Mouse (Mus musculus) cerebral cortex, adult 2 months (tissue): ENCODE data around the gene Pex11g.

Experiments
- WGBS: fragments of 180-500 bp; shearing (Covaris S2); methylation state at CpG from one replicate; pipeline ENCODE4 v1.1.7; 2018; 5-methylcytosine and 5-hydroxymethylcytosine counted together

Gene Pex11g

DNA sequence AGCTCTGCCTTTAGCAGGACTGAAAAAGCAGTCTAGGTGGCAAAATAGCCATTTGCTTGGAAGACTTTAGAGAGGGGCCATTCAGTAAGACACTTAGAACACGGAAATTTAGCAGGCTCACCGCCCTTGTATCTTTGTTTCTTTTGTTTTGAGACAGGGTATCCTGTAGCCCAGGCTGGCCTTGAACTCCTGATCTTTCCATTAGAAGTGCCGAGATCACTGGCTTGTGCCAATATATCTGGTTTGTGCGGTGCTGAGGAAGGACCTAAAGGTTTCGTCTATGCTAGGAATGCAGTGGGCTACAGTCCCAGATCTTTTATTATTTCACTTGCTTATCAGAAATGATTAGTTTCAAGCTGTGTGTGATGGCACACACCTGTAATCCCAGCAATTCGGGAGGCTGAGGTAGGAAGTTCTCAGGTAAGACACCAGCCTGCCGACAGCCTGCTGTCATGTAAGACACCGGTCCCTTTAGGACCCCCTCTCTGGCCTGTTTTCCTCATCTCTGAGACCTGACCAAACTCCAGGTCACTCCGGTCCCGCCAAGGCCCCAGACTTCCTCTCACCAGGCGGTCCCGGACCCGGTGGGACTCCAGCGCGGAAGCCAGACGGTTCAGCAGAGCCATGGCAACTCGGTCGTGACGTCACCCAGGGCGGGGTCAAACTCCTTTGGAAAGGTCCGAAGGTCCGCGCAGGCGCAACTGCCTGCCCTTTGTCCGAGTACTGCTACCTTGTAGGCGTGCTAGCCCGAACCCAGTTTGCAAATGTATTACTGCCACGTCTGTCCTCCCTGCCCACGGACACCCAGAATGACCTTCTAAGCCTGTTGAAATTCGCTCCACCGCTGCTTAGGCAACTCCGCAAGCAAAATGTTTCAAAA is at the start of gene Pex11g:
TSS of gene Pex11g (minus strand) at position 675 of the 880 bp plus-strand sequence.
- WGBS = 9% methylated on average over 32 of the region's 32 CpGs

DNA sequence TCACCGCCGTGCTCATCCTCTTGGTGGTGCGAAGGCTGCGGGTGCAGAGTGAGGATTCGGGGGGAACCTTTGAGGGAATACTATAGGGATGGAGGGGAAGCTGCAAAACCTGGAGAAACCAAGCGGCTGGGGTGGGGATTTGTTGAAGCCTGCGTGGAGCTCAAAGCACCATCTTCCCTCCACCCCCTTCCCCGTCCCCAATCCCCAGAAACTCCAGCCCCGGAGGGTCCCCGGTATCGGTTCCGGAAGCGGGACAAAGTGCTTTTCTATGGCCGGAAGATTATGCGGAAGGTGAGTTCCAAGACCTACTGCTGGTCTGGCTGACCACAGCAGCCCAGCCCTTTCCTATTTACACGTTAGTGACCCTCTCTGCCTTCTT is 49.6 kb upstream of the Pex11g start:
- 5% methylated on average over 16 of the region's 16 CpGs for WGBS

DNA sequence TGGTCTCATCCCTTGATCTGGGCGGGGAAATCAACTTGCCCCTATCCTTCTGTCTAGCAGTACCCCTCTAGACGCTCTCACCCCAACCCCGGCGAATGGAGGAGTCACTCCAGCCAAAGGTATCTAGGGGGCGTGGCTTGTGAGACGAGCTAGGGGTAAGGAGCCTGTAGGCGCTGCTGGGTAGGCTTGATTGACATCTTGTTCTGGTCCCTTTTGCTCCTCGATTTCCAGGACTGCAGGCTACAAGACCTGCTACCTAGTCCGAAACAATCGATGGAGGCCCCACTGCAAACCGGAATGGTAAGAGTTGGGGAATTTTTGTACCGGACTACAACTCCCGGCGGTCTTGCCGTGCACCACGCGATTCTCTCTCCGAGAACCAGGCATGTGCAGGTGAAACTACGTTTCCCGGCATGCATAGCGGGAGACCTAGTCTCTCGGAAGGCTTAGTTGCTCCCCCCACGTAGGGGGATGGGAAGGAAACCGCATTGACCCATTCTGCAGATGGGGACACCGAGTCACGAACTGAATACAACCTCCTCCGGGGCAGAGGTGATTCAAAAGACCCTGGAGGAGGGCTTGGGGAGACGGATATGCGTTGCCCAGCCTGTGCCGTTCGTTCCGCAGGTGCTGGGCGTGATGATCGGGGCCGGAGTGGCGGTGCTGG is 49.1 kb upstream of the Pex11g start:
- WGBS = under 1% methylated on average over 36 of the region's 36 CpGs

DNA sequence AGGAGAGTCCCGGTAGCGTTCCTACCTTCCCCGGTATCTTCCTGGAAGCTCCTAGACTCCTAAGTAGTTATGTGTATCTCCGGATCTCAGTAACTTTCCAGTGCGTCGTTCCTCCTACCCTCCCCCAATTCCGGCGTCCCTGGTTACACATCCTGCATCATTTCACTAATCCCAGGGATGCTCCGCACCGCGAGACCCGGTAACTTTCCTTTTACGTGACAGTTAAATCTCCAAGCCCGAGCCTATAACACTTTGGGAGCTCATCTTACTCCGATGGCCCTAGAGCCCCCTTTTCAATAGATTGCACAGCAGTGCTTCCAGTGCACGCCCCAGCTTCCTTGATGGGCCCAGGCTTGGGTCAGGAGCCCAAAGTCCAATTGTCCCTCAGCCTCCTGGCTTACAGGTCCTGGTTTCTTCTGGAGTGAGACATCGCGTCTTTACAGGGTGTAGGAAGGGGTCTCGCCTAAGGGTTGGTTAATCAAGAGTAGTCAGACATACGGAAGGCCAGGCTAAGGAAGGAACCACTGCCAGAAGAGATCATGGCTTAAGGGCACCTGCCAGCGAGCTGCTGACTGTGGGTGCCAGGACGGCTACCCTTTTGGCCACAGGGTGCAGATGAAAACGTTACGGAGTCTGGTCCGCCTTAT is 48.4 kb upstream of the Pex11g start:
- under 1% methylated on average over 25 of the region's 25 CpGs for WGBS

DNA sequence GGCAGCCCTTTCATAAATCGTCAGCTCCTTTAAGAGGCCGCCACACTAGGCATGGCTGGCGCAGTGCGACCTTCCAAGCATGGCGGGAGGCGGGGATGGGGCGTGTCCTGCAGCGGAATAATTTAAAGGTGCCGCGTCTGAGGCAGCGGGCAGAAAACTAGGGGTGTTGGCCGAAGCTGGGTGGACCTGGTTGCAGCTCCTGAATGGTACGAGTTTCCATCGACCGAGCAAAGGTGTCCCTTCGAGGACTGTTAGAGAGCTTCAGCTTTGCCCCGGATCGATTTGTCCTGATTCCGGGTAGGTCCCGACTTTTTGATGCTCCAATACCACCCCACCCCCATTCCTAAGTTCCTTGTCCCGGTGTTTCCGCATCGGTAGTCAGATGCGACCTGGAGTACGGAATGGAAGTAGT is 47.8 kb upstream of the Pex11g start, which contains the start of gene Pnpla6:
TSS of gene Pnpla6 (plus strand) at position 125 of the 412 bp plus-strand sequence.
- WGBS = under 1% methylated on average over 25 of the region's 25 CpGs

DNA sequence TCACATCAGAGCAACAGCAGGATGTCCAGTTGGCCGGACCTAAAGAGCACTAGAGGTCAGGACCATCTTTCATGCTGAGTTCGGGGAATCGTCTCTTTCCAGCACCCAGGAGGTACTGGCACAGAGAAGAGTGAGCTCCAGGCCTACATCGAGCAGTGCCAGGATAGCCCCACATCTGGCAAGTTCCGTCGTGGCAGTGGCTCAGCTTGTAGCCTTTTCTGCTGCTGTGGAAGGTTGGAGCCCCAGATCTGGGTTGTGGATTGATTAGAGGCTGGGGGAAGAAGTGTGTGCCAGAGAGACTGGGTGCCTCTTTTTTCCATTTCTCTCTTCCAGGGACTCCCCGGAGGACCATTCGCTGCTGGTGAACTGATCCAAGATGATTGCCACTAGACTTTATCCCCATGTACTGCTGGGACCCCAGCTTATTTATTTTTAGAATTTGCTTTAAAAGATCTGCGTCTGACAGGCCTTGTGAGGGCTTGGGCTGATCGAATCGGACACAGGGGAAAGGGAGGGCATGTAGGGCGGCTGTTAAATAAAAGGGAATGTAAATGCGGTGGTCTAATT is 47.3 kb upstream of the Pex11g start:
- 23% methylated on average over 13 of the region's 13 CpGs for WGBS

DNA sequence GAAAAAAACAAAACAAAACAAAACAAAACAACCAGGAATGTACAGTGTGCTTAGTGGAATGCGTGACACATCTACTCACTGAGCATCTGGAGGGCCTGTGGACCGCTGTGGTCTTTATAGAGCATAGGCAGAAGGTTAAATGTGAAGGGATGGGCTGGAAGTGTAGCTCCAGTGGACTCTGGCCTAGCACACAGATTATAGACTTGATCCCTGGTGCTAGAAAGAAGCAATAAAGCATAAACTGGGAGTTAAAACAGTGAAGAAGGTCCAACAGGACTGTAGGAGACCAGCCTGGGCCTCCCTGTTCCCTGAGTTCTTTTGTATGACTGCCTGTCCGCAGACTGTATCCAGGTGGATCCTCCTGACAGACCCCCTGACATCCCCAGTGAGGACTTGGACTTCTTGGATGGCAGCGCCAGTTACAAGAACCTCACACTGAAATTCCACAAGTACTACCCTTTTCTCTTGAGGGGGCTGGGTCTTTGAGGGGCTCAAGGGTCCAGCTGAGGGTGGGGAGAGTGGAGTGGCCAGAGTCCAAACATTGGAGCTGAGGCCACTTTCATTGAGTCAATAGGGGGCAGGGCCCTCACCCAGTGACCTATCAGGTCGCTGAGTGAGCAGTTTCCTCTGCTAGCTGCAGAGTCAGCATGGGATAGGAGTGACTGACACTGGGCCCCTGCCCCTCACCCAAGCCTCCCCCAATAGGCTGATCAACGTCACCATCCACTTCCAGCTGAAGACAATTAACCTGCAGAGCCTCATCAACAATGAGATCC is 40.7 kb upstream of the Pex11g start:
- WGBS = 89% methylated on average over 6 of the region's 6 CpGs

DNA sequence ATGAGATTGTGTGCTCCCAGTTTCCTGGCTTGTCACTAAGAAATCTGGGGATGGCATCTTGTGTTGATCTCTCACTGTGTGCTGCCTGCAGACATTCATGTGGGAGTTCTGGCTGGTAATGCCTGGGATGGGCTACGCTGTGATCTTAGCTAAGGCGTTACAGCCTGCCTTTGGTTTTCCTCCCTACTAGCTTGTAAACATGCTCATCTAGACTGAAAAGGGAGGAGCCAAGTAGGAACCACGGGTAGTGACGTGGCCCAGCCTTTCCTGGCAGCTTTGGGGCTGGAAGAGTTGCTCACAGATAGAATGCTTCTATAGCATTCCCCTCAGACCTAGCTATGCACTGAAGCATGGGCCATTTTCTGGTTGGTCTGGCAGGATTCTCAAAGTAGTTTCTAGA is 34.7 kb upstream of the Pex11g start:
- WGBS = 28% methylated on average over 4 of the region's 4 CpGs

DNA sequence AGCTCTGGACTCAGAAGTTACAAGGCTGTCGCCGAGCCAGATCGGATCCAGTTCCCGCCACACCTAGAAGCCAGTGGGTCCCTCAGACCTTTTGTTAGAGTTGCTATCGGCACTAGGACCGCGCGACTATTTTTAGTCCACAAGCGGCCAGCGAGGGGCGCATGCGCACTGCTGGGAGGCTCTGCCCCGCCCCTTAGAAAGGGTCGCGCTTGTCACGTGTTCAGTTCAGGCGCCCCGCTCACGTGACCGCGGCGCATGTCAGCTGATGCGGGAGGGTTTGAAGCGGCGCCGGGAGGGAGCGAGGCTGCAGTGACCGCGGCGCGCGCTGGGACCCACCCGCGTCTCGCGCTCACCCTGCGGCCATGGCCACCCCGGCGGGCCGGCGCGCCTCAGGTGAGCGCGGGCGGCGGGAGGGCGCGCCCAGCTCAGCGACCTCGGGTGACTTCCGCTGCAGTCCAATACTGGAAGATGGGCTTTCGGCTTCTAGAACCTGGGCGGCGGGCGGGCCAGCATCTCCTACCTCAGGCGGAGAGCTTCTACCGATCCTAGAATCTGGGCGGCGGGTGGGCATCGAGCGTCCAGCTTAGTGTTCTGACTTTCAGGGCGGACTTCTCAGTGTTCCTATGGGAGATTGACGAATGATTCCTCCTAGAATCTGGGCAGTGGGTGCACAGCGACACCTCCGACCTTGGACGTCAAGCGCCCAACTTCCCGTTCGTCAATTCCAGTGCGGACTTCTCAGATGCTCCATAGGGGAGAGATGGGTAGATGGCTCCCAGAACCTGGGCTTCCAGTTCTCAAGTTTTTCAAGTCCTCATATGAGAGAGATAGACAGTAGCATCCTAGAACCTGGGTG is 33.0 kb upstream of the Pex11g start, which contains the start of gene Mcoln1:
TSS of gene Mcoln1 (plus strand) at position 223 of the 856 bp plus-strand sequence.
- WGBS = under 1% methylated on average over 70 of the region's 70 CpGs

DNA sequence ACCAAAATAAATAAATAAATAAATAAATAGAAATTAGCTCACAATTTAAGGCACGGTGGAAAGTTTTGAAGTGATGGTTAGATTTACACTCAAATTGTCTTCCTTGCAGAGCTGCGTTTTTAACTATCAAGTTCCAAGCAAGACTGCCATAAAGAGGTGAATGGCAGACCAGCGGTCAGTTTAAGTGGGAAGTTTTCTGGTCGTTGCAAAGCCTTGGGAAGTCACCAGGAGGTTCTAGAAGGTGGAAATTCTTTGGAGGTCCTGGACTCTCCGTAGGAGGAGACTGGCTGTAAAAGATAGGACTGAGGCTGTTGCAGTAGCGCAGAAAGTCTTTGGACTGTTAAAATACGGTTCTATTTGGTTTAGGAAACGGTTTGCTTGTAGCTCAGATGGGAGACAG is 32.3 kb upstream of the Pex11g start:
- 2% methylated on average over 8 of the region's 8 CpGs for WGBS

DNA sequence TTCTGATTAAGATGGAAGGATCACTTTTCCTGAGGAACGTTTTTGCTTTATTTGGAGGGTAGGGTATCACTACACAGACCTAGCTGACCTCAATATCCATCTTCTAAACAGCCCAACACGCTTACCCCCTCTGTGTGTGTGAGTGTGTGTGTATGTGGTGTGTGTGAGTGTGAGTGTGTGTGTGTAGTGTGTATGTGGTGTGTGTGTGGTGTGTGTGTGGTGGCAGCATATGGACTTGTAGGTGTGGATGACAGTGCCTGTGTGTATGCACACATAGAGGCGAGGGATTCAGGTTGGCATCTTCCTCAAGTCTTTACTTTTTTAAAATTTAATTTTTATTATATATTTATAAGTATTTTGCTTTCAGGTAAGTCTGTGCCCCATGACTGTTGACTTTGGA is 31.1 kb upstream of the Pex11g start:
- 76% methylated on average over 3 of the region's 3 CpGs for WGBS

DNA sequence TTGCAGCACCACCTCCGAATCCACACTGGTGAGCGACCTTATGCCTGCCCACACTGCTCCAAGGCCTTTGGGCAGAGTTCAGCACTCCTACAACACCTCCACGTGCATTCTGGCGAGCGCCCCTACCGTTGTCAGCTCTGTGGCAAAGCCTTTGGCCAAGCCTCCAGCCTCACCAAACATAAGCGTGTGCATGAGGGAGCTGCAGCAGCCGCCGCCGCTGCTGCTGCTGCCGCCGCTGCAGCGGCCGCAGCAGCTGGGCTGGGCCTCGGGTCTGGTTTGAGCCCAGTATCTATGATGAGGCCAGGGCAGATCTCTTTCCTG is 28.9 kb upstream of the Pex11g start:
- 92% methylated on average over 15 of the region's 15 CpGs for WGBS

DNA sequence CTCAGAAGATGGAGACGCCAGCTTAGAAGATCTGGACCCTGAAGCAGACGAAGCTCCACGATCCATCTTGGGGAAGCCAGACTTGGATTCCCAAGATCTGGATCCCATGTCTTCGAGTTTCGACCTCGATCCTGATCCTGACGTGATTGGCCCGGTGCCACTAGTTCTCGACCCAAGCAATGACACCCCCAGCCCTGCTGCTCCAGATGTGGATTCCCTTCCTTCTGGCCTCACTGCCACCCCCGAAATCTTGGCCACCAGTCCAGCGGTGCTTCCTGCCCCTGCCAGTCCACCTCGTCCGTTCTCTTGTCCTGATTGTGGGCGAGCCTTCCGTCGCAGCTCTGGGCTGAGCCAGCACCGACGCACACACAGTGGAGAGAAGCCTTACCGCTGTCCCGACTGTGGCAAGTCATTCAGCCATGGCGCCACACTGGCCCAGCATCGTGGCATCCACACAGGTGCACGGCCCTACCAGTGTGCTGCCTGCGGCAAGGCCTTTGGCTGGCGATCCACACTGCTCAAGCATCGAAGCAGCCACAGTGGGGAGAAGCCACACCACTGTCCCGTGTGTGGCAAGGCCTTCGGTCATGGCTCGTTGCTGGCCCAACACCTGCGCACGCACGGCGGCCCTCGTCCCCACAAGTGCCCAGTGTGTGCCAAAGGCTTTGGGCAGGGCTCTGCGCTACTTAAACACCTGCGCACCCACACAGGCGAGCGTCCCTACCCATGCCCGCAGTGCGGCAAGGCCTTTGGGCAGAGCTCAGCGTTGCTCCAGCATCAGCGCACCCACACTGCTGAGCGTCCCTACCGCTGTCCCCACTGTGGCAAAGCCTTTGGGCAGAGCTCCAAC is 28.3 kb upstream of the Pex11g start:
- whole genome bisulfite sequencing = 96% methylated on average over 44 of the region's 44 CpGs

DNA sequence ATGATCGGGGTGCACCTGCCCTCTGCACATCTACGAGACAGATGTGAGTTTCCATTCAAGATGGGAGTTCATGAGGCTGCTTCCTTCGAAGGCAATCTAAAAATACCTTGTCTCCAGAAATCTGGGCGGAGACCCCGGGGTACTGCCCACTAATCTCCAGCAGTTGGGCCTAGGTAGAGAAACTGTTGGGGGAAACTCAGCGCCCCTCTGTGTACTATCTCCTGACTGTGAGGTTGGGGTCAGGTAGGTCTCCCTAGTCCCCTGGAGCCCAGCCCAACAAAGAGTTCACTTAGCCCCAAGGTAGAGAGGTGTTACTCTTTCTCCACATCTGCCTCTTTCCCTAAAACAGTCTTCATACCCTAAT is 26.3 kb upstream of the Pex11g start:
- WGBS = 23% methylated on average over 6 of the region's 6 CpGs

DNA sequence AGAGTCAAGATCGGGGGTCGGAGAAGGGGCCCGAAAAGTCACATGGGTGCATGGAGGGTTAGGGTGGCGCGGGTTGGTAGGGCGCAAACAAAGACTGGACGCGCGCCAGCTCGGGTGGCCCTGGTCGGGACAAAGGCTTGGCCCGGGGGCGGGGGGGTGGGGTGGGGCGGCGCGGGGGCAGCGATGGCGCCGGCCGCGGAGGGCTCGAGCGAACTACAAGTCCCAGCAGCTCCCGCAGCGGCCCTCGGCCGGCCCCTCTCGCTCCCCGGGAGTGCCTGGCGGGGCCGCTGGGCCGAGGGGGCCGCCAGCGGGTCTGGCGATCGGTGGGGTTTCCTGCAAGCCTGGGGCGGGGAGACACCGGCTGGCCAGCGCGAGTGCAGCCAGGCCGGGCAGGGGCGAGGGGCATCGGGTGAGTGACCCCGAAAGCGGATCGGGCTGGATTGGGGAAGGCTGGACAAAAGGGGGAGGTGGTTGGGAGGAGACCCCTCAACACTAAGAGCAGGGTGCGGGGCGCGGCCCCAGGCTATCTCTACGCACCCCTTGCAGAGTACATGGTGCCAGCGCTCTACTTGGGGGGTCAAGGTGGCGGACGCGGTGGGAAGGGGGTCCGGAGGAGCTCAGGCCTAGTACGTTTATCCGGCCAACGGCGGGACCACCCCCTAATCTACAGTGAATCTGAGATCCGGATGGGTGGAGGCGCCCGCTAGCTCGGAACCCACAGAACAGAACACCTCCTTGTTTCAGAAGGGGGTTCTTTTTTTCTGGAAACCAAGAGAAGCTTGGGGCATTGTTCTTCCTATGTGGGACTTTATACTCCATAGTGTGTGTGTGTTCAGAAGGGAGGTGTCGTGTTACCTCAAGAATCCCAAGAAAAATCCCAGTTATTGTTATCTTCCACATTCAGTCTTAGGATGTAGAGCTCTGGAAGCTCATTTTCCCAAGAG is 25.7 kb upstream of the Pex11g start, which contains the start of gene Zfp358:
TSS of gene Zfp358 (plus strand) at position 238 of the 944 bp plus-strand sequence.
- under 1% methylated on average over 62 of the region's 64 CpGs for WGBS

DNA sequence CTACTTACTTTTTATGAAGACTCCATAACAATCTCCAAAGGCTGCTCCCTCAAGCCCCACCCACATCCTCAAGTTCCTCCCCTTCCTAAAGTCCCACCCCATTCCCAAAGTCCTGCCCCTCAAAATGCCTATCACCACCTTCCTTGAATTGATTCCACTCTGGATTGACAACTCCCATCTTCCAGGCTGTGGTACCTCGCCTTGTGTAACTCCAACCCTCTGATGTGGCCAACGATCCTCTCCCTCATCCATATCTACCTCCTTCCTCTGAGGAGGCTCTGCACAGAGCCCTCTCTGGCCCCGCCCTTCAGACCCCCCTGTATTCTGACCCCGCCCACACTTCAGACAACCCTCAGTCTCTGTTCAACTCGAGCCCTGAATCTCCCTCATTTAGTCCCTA is 17.7 kb upstream of the Pex11g start:
- 36% methylated on average over 5 of the region's 5 CpGs for WGBS

DNA sequence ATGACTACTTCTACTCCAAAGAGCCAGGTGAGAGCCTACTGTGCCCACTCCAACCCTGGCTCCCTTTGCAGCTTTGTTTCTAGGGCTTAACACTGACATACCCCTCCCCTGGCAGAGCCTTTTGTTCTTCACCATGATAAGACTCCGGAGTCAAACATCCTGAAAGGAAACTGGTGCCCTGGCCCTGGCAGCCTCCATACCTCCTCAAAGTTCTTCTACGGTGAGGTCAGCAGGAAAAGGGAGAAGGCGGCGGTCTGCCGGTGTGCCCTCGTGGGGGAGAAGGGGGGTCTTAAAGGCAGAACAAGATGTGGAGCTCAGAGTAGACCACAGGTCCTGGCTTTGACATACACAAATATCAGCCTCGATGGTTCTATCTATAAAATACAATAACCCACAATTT is 16.1 kb upstream of the Pex11g start:
- 69% methylated on average over 7 of the region's 7 CpGs for WGBS

DNA sequence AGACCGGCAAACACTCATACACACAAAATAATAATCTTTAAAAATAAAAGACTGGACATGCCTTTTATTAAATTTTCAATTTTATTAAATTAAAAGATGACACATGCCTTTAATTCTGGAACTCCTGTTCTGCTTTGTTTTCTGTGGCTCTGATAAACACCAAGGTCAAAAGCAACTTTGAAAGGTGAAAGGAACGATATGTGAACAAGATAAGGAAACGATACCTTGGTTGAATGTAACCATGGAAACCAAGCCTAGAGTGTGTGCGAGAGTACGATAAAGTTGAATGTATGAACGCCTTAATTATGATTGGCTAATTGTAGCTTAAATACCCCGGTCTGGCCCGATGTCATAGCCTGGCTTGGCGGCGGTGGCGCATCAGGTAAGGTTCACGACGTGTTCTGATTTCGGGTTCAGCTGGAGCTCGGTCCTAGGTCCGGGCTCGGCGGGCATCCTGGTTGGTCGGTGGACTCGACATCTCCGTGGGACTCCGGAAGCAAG is 14.8 kb upstream of the Pex11g start:
- WGBS = 87% methylated on average over 22 of the region's 22 CpGs
